Mouse (Mus musculus) midbrain, embryonic 11.5 days (tissue): Measurements from ENCODE around the gene 1700037C18Rik. TPM values are rescaled to one million over a fixed set of nuclear protein-coding genes. Genes with fewer than 3 reads are reported as not detected.
"Not testable (repeated sequence)": the region's sequence is repeated elsewhere in the genome, so short reads cannot be mapped to it uniquely, and the experiment has no call there.

Experiments
- ATAC-seq: fragments of 200-750 bp; cut with Nextera tagmentation; 2 replicates; pipeline ENCODE4 v1.8.0; 2017; ENCODE audit warnings: moderate TSS enrichment, moderate library complexity; ENCODE audit not compliant: low FRiP score
- DNase-seq: peaks from one replicate; pipeline ENCODE4 v3.0.0; 2015; ENCODE audit warnings: low spot score; ENCODE audit errors: missing footprints
- H3K27ac ChIP-seq: fragments of 300-500 bp; sonication (generic); 2 replicates; pipeline ENCODE4 v1.5.1; 2014; ENCODE audit warnings: low read depth, low read length
- H3K27me3 ChIP-seq: fragments of 300-500 bp; sonication (generic); 2 replicates; pipeline ENCODE4 v1.6.1; 2014; ENCODE audit warnings: mild to moderate bottlenecking, low read length, moderate library complexity, mixed read lengths; ENCODE audit not compliant: control insufficient read depth, insufficient read depth
- H3K36me3 ChIP-seq: fragments of 300-500 bp; sonication (generic); 2 replicates; pipeline ENCODE4 v1.6.1; 2014; ENCODE audit warnings: mild to moderate bottlenecking, low read length, moderate library complexity, mixed read lengths; ENCODE audit not compliant: control insufficient read depth, insufficient read depth
- H3K4me1 ChIP-seq: fragments of 300-500 bp; sonication (generic); 2 replicates; pipeline ENCODE4 v1.6.1; 2014; ENCODE audit warnings: low read length; ENCODE audit not compliant: control insufficient read depth, insufficient read depth
- H3K4me2 ChIP-seq: fragments of 300-500 bp; sonication (generic); 2 replicates; pipeline ENCODE4 v1.6.1; 2014; ENCODE audit warnings: mild to moderate bottlenecking, moderate library complexity
- H3K4me3 ChIP-seq: fragments of 300-500 bp; sonication (generic); 2 replicates; pipeline ENCODE4 v1.5.1; 2014; ENCODE audit warnings: low read depth, low read length
- H3K9ac ChIP-seq: fragments of 300-500 bp; sonication (generic); 2 replicates; pipeline ENCODE4 v1.6.1; 2014; ENCODE audit warnings: low read length
- H3K9me3 ChIP-seq: fragments of 300-500 bp; sonication (generic); 2 replicates; pipeline ENCODE4 v1.6.1; 2016; ENCODE audit warnings: low read length; ENCODE audit not compliant: control insufficient read depth
- WGBS: fragments of 180-500 bp; shearing (Covaris S2); extraction: QIAGEN DNeasy Blood & Tissue Kit; methylation state at CpG from one replicate; pipeline ENCODE4 v1.1.7; 2014; 5-methylcytosine and 5-hydroxymethylcytosine counted together
- microRNA-seq: library from miRNA; unstranded; fragments of <30 nt; microRNA quantifications from one replicate; pipeline ENCODE4, GENCODE M21; 2017
- polyA plus RNA-seq: library from polyadenylated mRNA; unstranded; fragments of >200 nt; fragmentation: Nextera tagmentation; extraction: Ambion mirVana; gene quantifications from 2 replicates; pipeline ENCODE4 v1.2.1, GENCODE M21; 2014

1700037C18Rik gene
- polyA plus RNA-seq, 1 experiment from 2014 or later = 4.8 TPM

GRCm38 (mm10) chr16:3852586-3852985 lies 55.9 kb downstream of the 1700037C18Rik start:
- no peak for ATAC-seq
- H3K27me3 ChIP-seq = no peaks in the 10 kb centered on the region

DNA sequence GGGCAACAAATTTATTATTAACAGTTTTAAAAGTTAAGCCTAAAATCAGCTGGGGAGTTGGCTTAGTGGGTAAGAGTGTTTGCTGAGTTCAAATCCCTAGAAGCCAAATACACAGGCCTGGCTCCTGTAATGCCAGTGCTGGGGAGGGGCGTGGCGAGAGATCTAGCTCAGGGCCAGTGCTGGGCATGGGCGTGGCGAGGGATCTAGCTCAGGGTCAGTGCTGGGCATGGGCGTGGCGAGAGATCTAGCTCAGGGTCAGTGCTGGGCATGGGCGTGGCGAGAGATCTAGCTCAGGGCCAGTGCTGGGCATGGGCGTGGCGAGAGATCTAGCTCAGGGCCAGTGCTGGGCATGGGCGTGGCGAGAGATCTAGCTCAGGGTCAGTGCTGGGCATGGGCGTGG lies 57.2 kb downstream of the 1700037C18Rik start:
- H3K4me1 ChIP-seq, H3K9me3 ChIP-seq, H3K36me3 ChIP-seq, H3K27me3 ChIP-seq, H3K9ac ChIP-seq, ATAC-seq, DNase-seq, H3K27ac ChIP-seq, H3K4me3 ChIP-seq, H3K4me2 ChIP-seq: not testable (repeated sequence)
- WGBS = 84% methylated on average over 9 of the region's 13 CpGs

More at GRCm38 (mm10) chr16:3852586-3852985, 55.9 kb downstream of the 1700037C18Rik start:
- H3K4me2 ChIP-seq = no peak overlapping the region
- H3K36me3 ChIP-seq = no peaks in the 10 kb centered on the region; the same call in 1 of the 2 replicates
- no peaks in the 10 kb centered on the region for H3K4me1 ChIP-seq
- DNase-seq = no peak
- 31% methylated on average over 12 of the region's 12 CpGs for WGBS
- no peak overlapping the region for H3K9ac ChIP-seq
- H3K27ac ChIP-seq = no peak overlapping the region
- H3K9me3 ChIP-seq = no peaks in the 10 kb centered on the region
- no peak overlapping the region for H3K4me3 ChIP-seq

GRCm38 (mm10) chr16:3848416-3848815 lies 60.1 kb downstream of the 1700037C18Rik start:
- H3K9ac ChIP-seq = no peak overlapping the region
- 70% methylated on average over 3 of the region's 3 CpGs for WGBS
- H3K4me3 ChIP-seq = no peak overlapping the region
- H3K4me2 ChIP-seq = no peak overlapping the region
- no peaks in the 10 kb centered on the region for H3K27me3 ChIP-seq
- no peak overlapping the region for H3K27ac ChIP-seq
- DNase-seq = no peak
- H3K9me3 ChIP-seq = no peaks in the 10 kb centered on the region
- no peaks in the 10 kb centered on the region; the same call in 1 of the 2 replicates for H3K36me3 ChIP-seq
- no peaks in the 10 kb centered on the region for H3K4me1 ChIP-seq
- ATAC-seq = no peak

GRCm38 (mm10) chr16:3847871-3848270 lies 60.6 kb downstream of the 1700037C18Rik start:
- Histone ChIP-seq H3K4me2 (peak overlapping the region; percentile 69), H3K9me3 (no peaks in the 10 kb centered on the region), H3K4me3 (peak overlapping the region; percentile 68), H3K27me3 (no peaks in the 10 kb centered on the region), H3K36me3 (no peaks in the 10 kb centered on the region; the same call in 1 of the 2 replicates), H3K4me1 (no peaks in the 10 kb centered on the region), H3K9ac (no peak overlapping the region), H3K27ac (no peak overlapping the region)
- 62% methylated on average over 4 of the region's 4 CpGs for whole genome bisulfite sequencing
- no peak for DNase-seq
- ATAC-seq = no peak

- Histone ChIP-seq H3K4me3 (peak within 1 kb of the TSS; percentile 68), H3K4me2 (peak within 1 kb of the TSS; percentile 69), H3K9ac (peak within 1 kb of the TSS; percentile 72), H3K27me3 (no peaks in the 10 kb centered on the region), H3K4me1 (no peaks in the 10 kb centered on the region), H3K27ac (no peak within 1 kb of the TSS), H3K9me3 (no peaks in the 10 kb centered on the region), H3K36me3 (no peaks in the 10 kb centered on the region; the same call in 1 of the 2 replicates)
- ATAC-seq (peak; percentile 99), DNase-seq (peak; percentile 99)
- 4% methylated on average over 38 of the region's 38 CpGs for WGBS
Observed at GRCm38 (mm10) chr16:3846711-3847518, 61.6 kb downstream of the 1700037C18Rik start, which contains the start of gene Zfp174. Gene Zfp174 (plus strand): TSS chr16:3847268.

Small RNAs within 50 kb of the gene (microRNA-seq; reads per million reads assigned to microRNA genes)
- gene Gm23493 = not detected

Other genes starting within 250 kb of the 1700037C18Rik start
- gene Mefv, start 190.6 kb downstream of the 1700037C18Rik start, polyA plus RNA-seq = not detected in 2 replicates
- 27.2 and 32.1 TPM in 2 replicates for gene Zfp263, start 164.6 kb downstream of the 1700037C18Rik start, polyA plus RNA-seq
- gene Olfr15, start 77.8 kb downstream of the 1700037C18Rik start, polyA plus RNA-seq = not detected in 2 replicates
- gene Zfp174, start 61.4 kb downstream of the 1700037C18Rik start, polyA plus RNA-seq = 1.3 and 1.6 TPM in 2 replicates
- 62.6 and 64.0 TPM in 2 replicates for gene Naa60, start 36.3 kb downstream of the 1700037C18Rik start, polyA plus RNA-seq
- gene Zfp597, start 24.1 kb downstream of the 1700037C18Rik start, polyA plus RNA-seq = 9.3 and 9.5 TPM in 2 replicates
- 2.1 and 4.4 TPM in 2 replicates for gene Gm20695, start 24.0 kb downstream of the 1700037C18Rik start, polyA plus RNA-seq
- gene Cluap1, start 112 bp upstream of the 1700037C18Rik start, polyA plus RNA-seq = 24.8 and 25.3 TPM in 2 replicates
- 0.72 and 0.97 TPM in 2 replicates for gene Nlrc3, start 67.9 kb upstream of the 1700037C18Rik start, polyA plus RNA-seq
- 25.1 TPM in 2 replicates for gene Slx4, start 95.1 kb upstream of the 1700037C18Rik start, polyA plus RNA-seq
- 4.6 and 5.8 TPM in 2 replicates for gene Dnase1, start 128.3 kb upstream of the 1700037C18Rik start, polyA plus RNA-seq
- gene Trap1, start 169.1 kb upstream of the 1700037C18Rik start, polyA plus RNA-seq = 74.5 and 77.0 TPM in 2 replicates